Mouse (Mus musculus): ENCODE results near the gene Wdr61.

Wdr61 gene

DNA sequence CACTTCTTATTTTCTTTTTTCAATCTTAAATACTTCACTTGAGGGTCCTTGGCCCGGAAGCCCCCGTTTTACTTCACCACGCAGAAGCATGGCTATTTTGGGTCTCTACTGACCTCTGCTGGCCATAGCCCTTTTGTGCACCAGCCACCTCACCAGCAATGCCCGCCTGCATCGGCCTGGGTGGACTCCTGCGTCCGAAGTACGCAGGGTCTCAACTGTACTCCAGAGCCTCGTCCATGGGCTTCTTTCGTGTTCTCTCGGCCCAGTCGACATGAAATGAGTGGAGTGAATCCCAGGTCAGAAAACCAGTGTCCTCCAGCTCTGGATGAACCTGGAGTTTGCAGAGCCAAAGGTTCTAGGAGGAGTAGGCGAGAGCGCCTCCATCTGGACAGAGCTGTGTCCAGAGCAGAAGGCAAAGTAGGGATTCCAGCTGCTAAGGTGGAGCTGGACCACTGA is 57.8 kb downstream of the Wdr61 start:
- peak; percentile 42 to 69 for DNase-seq (ENCODE audit: low spot score in 2 of 2)

DNA sequence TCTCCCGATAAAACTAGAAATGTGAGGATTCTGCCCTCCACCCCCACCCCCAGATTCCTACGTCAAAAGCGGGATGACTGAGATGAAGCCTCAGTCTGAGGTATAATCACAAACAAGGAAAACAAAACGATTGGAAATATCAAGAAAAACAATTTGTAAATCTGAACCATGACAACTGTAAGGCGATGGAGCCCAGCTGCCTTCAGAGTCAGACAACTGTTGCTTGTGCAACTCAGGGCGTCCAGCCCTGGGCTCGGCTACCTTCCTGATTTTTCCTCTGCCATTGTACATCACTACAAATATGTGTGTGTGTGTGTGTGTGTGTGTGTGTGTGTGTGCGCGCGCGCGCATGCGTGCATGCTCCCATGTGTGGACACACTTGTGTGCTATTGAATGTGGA is 60.4 kb downstream of the Wdr61 start:
- DNase-seq (ENCODE audit: low spot score in 2 of 2): no peak

DNA sequence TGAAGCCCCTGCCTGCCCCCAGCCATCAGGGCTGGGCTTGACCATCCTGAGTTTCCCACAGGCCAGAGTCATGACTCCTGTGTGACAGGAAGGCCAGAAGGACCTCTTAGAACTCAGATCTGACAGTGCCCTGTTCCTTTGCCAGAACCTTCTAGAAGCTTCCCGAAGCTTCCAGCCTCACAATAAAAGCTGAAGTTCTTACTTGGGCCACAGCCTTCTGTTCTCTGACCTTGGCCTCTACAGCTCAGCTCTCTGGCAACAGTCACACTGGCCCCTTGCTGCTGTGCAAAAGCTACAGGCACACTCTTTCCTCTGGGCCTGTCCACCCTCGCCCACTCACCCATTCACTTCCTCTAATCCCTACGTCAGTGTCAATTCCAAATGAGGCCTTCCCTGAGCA is 62.4 kb downstream of the Wdr61 start:
- no peak for DNase-seq (ENCODE audit: low spot score in 2 of 2)

DNA sequence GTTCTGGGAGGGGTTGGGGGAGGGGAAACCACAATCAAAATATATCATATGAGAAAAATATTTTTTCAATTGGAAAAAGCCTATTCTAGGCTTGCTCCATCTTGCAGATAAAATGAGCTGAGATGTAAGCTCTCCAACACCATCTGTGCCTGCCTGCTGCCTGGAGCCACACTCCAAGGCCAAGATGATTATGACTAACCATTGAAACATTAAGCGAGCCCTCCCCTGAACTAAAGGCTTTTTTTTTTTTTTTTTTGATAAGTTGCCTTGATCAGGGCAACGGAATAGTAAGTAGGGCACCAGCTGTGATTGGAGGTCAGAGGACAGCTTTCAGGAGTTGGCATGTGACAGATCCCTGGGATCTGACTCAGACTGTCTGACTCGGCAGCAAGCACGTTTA is 65.9 kb downstream of the Wdr61 start:
- DNase-seq (ENCODE audit: low spot score in 2 of 2): no peak

DNA sequence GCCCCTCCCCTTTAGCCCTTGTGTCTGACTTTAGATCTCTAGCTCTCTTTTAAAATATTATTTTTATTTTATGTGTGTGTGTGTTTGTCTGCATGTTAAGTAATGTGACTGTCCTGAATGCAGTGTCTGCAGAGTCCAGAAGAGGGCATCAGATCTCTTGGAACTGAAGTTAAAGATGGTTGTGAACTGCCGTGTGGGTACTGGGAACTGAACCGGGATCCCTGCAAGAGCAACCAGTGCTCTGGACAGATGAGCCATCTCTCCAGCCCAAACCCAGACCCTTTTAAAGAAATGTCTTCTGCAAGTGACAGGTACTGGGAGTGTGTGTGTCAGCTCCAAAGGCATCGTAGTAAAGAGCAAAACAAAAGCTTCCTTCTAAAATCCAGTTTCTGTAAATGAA is 68.2 kb downstream of the Wdr61 start:
- no peak for DNase-seq (ENCODE audit: low spot score in 2 of 2)

Measured in frontal cortex, postnatal 14 days (tissue).